Mouse (Mus musculus): ENCODE results near the gene Gm17387. TPM values are rescaled to one million over a fixed set of nuclear protein-coding genes. Genes with fewer than 3 reads are reported as not detected.
"Not testable (repeated sequence)": the region's sequence is repeated elsewhere in the genome, so short reads cannot be mapped to it uniquely, and the experiment has no call there.

The Gm17387 gene
- total RNA-seq, 2 experiments from 2014 or later: not detected

GRCm38 (mm10) chr7:141010593-141010992, 18.3 kb upstream of the Gm17387 start, which contains the start of gene Ifitm3:
Gene Ifitm3 (minus strand): TSS chr7:141010770.
- DNase-seq (ENCODE audit: low spot score in 2 of 2): no peak
- intact Hi-C loops (cut with DNase I): no loop called here

- no peak for DNase-seq (ENCODE audit: low spot score in 2 of 2)
- intact Hi-C loops (cut with DNase I): no loop called here
Observed at GRCm38 (mm10) chr7:141011238-141011770, 17.6 kb upstream of the Gm17387 start.

DNA sequence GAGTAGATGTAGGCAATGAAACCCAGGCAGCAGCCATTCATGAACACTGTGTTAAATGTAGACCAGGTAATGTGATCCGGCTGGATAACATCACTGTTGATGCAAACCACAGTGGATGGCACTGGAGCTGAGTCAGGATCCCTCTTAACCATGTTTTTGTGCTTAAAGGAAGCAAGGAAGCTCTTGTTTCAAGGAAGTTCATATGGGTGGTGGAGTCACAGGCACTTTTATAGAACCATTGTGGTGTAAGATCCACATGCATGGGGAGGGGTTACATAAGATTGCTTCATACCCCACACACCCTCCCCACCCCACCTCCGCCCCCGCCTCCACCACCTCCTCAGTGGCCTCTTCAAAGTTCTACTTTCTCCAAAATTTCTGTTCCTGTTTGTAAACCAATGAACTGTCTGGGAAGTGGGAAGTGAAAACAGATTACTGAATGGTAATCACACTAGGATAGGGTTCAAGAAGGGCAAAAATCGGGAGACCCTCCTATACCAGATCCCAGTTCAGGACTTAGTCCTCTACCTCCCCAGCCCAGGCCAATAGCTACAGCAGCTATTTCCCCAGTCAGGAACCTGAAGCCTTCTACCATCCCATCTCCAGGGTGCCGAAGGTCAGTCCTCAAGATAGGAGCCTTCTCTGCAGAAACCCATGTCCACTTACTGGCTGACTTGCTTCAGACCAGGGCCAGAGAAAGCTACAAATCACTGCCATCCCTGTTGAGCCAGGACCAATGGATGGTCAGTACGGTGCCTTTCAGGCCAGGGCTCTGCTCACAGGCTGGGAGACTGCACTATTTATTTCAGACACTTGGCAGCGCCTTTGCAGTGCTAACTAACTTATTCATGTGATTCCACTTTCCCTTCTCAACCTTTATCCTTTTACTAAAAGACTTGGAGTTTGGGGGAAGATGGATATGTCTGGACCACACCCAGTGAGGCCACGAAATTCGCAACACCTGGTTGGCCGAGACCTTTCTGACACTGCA, 11.9 kb upstream of the Gm17387 start:
- intact Hi-C loops (cut with DNase I): no loop called here
- no peak for DNase-seq (ENCODE audit: low spot score in 2 of 2)

DNA sequence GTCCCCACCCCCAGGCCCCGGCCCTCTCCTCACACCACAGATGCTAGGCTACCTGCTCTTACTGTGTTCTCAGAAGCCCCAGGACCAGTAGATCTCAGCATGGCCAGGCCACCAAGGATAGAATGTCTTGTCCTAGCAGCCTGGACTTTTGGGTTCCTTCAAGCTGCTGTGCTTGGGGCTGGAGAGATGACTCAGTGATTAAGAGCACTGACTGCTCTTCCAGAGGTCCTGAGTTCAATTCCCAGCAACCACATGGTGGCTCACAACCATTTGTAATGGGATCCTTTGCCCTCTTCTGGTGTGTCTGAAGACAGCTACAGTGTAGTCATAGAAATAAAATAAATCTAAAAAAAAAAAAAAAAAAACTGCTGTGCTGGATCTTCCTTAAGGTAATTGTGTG, 11.1 kb upstream of the Gm17387 start, which contains the start of gene Ifitm6:
Ifitm6 (minus strand) TSS at position 101 of the 400 bp plus-strand sequence.
- DNase-seq (ENCODE audit: low spot score in 2 of 2); intact Hi-C loops (cut with DNase I): not testable (repeated sequence)

- DNase-seq (ENCODE audit: low spot score in 2 of 2): no peak
- intact Hi-C loops (cut with DNase I): no loop called here
Observed at GRCm38 (mm10) chr7:141019028-141019427, 9.9 kb upstream of the Gm17387 start.

DNA sequence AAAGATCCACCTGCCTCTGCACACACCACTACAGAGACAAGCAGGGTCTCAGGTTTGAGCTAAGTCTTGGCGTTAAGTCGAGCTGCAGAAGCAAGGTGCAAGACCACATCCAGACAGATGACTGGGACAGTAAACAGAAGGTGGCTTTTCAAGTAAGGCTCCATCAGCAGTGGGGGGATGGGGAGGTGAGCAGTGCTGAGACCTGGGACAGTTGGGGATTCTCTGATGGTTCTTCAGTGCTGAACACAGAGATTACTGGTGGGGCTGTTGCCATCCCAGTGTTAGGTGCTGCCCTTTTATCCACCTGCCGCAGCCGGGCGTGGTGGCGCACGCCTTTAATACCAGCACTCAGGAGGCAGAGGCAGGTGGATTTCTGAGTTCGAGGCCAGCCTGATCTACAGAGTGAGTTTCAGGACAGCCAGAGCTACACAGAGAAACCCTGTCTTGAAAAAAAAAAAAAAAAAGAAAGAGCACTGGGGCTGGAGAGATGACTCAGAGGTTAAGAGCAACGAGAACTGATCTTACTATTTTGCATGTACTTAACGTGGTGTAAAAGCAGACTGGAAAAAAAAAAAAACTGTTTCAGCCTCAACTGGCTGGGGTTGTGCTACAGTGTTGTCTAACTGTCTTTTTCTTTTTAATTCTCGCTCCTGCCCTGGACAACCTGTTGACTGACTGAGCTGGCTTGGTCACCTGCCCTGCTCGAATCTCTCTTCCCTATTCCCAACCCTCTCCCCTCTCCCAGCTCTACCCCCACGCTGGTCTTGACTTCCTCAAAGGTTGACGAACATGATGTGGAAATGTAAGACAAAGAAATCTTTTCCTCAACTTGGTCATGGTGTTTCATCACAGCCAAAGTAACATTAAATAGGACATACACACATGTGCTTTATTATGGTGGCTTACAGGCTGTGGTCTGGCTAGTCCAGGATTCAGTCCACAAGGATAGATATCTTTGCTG, 7.2 kb upstream of the Gm17387 start:
- intact Hi-C loops (cut with DNase I): no loop called here

GRCm38 (mm10) chr7:141024865-141025838, 3.8 kb upstream of the Gm17387 start:
- intact Hi-C loops (cut with DNase I): no loop called here
- peak in 1 of 2 experiments; percentile 23 for DNase-seq (ENCODE audit: low spot score in 2 of 2)

More for the DNA sequence above, 7.2 kb upstream of the Gm17387 start:
- DNase-seq (ENCODE audit: low spot score in 2 of 2): no peak

DNA sequence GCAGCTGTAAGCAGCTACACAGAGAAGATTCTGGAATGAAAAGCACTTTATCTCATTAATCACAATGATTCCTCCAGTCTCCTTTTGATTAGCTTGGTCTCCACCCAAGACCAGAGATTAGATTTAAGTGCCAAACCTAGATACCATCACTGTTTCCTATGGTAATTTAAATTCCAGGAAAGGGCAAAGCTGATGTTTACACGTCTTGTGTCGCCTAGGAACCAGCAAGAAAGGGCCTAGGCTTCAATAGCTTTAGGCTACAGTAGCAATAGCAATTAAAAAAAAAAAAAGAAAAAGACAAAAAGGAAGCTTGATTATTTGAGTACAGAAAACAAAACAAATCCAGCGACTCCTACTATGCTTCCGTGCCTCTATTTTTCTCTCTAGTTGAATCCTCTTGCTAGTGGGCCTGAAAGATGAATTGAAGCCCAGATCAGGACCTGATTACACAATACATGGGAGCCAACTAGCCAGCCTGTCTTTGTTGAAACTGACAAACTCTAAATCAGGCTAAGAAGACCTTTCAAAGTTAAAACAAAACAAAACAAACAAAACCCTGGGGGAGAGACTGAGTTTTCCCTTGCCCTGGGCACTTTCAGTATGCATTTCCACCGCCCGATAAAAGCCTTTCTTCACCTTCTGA, 2.7 kb upstream of the Gm17387 start:
- intact Hi-C loops (cut with DNase I): no loop called here
- no peak for DNase-seq (ENCODE audit: low spot score in 2 of 2)

DNA sequence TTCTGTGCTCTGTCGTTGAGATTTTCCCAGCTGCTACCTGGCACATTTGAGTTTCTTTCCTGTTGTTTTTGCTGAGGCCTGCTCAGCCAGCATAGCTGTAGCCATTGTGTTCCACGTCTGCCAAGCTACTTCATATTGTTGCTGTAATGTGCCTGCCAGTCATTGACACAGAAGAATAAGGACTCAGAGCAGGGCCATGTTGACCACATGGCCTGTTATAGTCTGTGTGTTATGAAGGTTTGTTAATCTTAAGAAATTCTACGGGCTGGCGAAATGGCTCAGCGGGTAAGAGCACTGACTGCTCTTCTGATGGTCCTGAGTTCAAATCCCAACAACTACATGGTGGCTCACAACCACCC, 2.2 kb upstream of the Gm17387 start:
- intact Hi-C loops (cut with DNase I): no loop called here
- no peak for DNase-seq (ENCODE audit: low spot score in 2 of 2)

GRCm38 (mm10) chr7:141030390-141030789, 1.5 kb downstream of the Gm17387 start:
- intact Hi-C loops (cut with DNase I): no loop called here
- DNase-seq (ENCODE audit: low spot score in 2 of 2): no peak

- intact Hi-C loops (cut with DNase I): no loop called here
- DNase-seq (ENCODE audit: low spot score in 2 of 2): no peak
Observed at GRCm38 (mm10) chr7:141032458-141033167, 3.7 kb downstream of the Gm17387 start.

DNA sequence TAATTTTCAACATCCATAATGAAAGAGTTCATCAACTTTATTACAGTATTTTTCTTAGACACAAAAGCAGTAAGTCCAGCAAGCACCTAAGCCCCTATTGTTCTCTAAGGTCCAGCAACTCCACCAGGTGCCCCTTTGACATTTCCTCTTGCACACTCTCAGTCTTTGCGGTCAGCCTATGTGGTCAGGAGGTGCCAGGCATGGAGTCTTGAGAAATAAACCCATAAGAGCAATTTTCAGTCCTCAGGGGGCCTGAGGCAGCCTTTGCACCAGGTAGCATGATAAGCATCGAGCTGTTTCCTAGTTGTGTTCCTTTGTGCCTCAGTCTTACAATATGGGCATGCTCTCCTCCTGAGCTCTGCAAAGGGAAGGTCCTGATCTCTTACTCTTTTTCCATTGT, 7.7 kb downstream of the Gm17387 start:
- DNase-seq (ENCODE audit: low spot score in 2 of 2); intact Hi-C loops (cut with DNase I): not testable (repeated sequence)

DNA sequence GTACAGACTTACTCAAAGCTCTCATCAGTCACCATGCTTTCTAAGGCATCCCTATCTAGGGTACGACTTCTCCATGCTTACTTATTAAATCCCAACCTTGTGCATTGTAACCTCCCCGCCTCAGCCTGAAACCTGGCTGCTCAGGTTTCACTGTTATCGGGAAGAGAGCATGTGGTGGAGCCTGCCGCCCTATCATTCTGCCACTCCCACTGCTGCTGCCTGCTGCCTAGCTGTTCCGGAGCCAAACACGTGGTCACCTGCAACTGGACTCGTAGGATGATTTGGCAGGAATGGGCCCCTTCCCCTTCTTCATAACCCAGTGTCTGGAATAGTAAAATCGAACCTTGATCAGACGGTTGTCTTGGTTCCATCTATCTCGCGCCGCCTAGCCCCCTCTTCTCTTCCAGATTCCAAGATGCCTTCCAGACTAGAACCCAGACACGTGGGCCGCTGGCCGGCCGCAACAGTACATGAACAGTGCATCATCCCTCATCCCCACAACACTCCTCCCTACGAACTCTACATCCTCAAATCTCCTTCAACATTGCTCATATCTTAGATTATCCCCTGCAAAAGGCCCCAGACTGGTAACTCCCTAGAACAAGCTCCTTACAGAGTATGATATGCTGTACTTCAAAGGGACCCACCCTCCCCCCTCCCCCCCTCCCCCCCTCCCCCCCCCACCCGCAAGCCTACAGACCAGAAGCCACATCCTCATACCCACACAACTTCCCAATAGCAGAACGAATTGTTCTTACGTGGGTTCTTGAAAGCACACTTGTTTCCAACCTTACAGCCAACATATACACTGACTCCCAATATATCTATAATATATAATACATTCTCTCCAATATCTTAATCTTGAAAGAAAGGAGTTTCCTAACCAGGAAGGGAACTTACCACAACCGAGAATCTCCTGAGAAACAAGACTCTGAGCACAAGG, 9.4 kb downstream of the Gm17387 start:
- DNase-seq (ENCODE audit: low spot score in 2 of 2): no peak
- intact Hi-C loops (cut with DNase I): no loop called here

DNA sequence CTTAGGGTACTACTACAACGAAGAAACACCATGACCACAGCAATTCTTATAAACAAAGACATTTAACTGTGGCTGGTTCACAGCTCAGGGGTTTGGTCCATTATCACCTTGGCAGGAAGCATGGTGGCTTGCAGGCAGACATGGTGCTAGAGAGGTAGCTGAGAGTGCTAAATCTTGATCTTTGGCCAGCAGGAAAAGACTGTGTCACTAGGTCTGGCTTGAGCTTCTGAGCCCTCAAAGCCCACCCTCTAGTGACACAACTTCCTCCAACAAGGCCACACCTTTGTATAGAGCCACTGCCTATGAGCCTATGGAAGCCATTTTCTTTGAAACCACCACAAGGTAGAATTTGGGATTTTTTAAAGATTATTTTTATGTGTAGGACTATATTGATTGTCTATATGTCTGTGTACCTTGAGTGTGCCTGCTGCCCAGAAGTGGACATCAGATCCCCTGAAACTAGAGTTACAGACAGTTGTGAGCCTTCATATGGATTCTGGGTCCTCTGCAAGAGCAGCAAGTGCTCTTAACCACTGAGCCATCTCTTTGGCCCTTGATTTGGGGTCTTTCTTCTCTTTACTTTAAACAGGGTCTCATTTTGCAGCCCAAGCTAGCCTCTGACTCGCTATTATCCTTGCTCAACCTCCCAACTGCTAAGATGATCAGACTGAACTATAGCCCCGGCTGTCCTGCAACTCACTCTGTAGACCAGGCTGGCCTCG, 10.6 kb downstream of the Gm17387 start:
- DNase-seq (ENCODE audit: low spot score in 2 of 2): no peak
- intact Hi-C loops (cut with DNase I): no loop called here

DNA sequence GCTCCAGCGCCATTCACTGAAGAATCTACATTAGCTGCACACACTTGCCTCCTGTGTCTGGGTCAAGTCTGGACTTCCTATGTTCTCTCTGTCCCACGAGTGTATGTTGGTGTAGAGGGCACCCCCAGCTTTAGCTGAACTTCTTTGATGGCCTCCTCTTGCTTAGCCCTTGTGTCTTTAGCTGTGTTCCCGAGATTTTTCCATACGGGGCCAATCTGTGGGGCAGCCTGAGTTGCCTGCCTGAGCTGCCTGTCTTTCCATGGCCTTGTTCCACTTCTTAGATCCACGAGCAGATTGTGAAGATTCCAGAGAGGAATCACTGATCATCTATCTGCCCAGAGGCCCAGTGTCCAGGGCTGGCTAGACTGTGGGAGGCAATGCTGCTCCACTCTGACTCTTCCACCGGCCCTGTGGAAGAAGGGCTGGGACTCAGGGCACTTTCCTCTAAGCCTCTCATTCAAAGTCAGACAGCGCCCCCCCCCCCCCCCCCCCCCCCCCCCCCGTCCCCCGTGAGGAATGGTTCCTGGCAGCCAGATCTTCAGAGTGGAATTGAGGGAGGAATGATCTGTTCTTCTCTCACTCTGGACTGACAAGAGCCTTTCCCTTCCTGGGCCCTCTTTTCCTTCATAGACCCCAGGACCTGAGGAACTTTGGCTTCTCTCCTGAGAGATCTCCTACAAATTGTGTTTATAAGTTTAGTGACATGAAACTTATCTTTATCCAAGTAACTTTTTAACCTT, 12.1 kb downstream of the Gm17387 start:
- intact Hi-C loops (cut with DNase I): no loop called here
- DNase-seq (ENCODE audit: low spot score in 2 of 2): no peak

Measured in left cerebral cortex, postnatal 14 days (tissue).